ENCODE assay signal across 10 mouse cellular contexts in genomic region chr7:64032921-64033354, GRCm38 (mm10).
DNase-seq lines count a peak whose midpoint lies in the region; ATAC-seq and TF ChIP-seq lines count a peak whose summit lies in the region.
"Had no signal": no experiment of that assay in that cellular context is flagged by ENCODE, and none has a peak within 500 bp of the region (broad histone marks: within the 10 kb centered on the region; RNA-seq: fewer than 3 reads in every experiment).

No protein-coding gene starts in this region.

- H3K27ac ChIP-seq in kidney, embryonic 15.5 days = peak overlapping the region; percentile 0; the same call in 1 of the 2 replicates
- H3K27ac ChIP-seq in kidney, embryonic 16.5 days (ENCODE audit: low read length) = no peak overlapping the region
- H3K27ac ChIP-seq in thymus, adult 2 months (ENCODE audit: control insufficient read depth, insufficient read depth, low read length) = peak overlapping the region; percentile 72
- H3K27ac ChIP-seq in intestine, postnatal 0 days (ENCODE audit: low read depth, low read length) = no peak overlapping the region
- H3K27ac ChIP-seq: embryonic facial prominence, embryonic 15.5 days had no signal

- TF ChIP-seq CTCF in thymus, adult 2 months (IDR thresholded peaks at IDR 0.05; ENCODE audit: borderline replicate concordance, control insufficient read depth, extremely low read depth, insufficient read depth, low read length, poor library complexity) = no peak
- no peak for TF ChIP-seq CTCF in intestine, postnatal 0 days (IDR thresholded peaks at IDR 0.05; ENCODE audit: low read depth)

- H3K4me2 ChIP-seq in kidney, embryonic 15.5 days = no peak overlapping the region
- no peak overlapping the region for H3K4me2 ChIP-seq in kidney, embryonic 16.5 days (replicated peaks; ENCODE audit: low read depth, low read length)
- H3K4me2 ChIP-seq in intestine, postnatal 0 days (replicated peaks; ENCODE audit: low read depth) = no peak overlapping the region
- H3K4me2 ChIP-seq: embryonic facial prominence, embryonic 15.5 days; lung, embryonic 14.5 days had no signal

- no peak overlapping the region for H3K4me3 ChIP-seq in kidney, embryonic 15.5 days (replicated peaks)
- H3K4me3 ChIP-seq in kidney, embryonic 16.5 days (ENCODE audit: low read length) = no peak overlapping the region
- no peak overlapping the region for H3K4me3 ChIP-seq in thymus, adult 2 months (ENCODE audit: control insufficient read depth, insufficient read depth, low read length)
- no peak overlapping the region for H3K4me3 ChIP-seq in intestine, postnatal 0 days (ENCODE audit: low read depth, low read length)
- H3K4me3 ChIP-seq: embryonic facial prominence, embryonic 15.5 days had no signal

- no peaks in the 10 kb centered on the region for H3K27me3 ChIP-seq in kidney, embryonic 15.5 days
- no peaks in the 10 kb centered on the region for H3K27me3 ChIP-seq in kidney, embryonic 16.5 days (ENCODE audit: insufficient read depth, low read length)
- H3K27me3 ChIP-seq in thymus, adult 2 months (ENCODE audit: control insufficient read depth, insufficient read depth, low read length) = no peaks in the 10 kb centered on the region
- H3K27me3 ChIP-seq in intestine, postnatal 0 days (replicated peaks; ENCODE audit: control insufficient read depth, insufficient read depth, low read length) = no peaks in the 10 kb centered on the region
- H3K27me3 ChIP-seq: embryonic facial prominence, embryonic 15.5 days had no signal

- no peak for TF ChIP-seq POLR2A in thymus, adult 2 months (IDR thresholded peaks at IDR 0.05; ENCODE audit: control insufficient read depth, extremely low read depth, insufficient read depth, low read length, poor library complexity)

- peak; percentile 74 to 79 for DNase-seq in layer of hippocampus, postnatal 36 days
- DNase-seq in thymus, adult 2 months = peak; percentile 61
- DNase-seq in retina, embryonic 14.5 days (ENCODE audit: low spot score) = no peak
- DNase-seq: lung, embryonic 14.5 days had no signal

- no peak for ATAC-seq in kidney, embryonic 15.5 days (replicated peaks; ENCODE audit: low FRiP score)
- no peak for ATAC-seq in kidney, embryonic 16.5 days (ENCODE audit: low FRiP score, low TSS enrichment)
- peak; percentile 89 for ATAC-seq in frontal cortex, adult (ENCODE audit: low TSS enrichment)
- ATAC-seq in intestine, postnatal 0 days = no peak
- no peak for ATAC-seq in megakaryocyte progenitor cell, adult 5-6 weeks (replicated peaks; ENCODE audit: poor library complexity)

- peaks cover 10% of the 10 kb centered on the region for H3K4me1 ChIP-seq in kidney, embryonic 15.5 days
- H3K4me1 ChIP-seq in kidney, embryonic 16.5 days (ENCODE audit: insufficient read depth, low read length) = 0 out of 2 replicates have a peak, but pooled peaks cover 5% of the 10 kb centered on the region
- H3K4me1 ChIP-seq in thymus, adult 2 months (replicated peaks; ENCODE audit: control insufficient read depth, insufficient read depth, low read length) = peaks cover 52% of the 10 kb centered on the region
- no peaks in the 10 kb centered on the region for H3K4me1 ChIP-seq in intestine, postnatal 0 days (replicated peaks; ENCODE audit: control insufficient read depth, insufficient read depth, low read length)

- H3K9ac ChIP-seq in kidney, embryonic 15.5 days = no peak overlapping the region
- H3K9ac ChIP-seq in kidney, embryonic 16.5 days (replicated peaks; ENCODE audit: low read length) = no peak overlapping the region
- H3K9ac ChIP-seq in intestine, postnatal 0 days (ENCODE audit: low read depth, low read length) = no peak overlapping the region
- H3K9ac ChIP-seq: embryonic facial prominence, embryonic 15.5 days; lung, embryonic 14.5 days had no signal

- no peaks in the 10 kb centered on the region for H3K36me3 ChIP-seq in kidney, embryonic 15.5 days
- H3K36me3 ChIP-seq in kidney, embryonic 16.5 days (ENCODE audit: insufficient read depth, low read length) = no peaks in the 10 kb centered on the region
- no peaks in the 10 kb centered on the region for H3K36me3 ChIP-seq in thymus, adult 2 months (ENCODE audit: control insufficient read depth, insufficient read depth, low read length)
- no peaks in the 10 kb centered on the region for H3K36me3 ChIP-seq in intestine, postnatal 0 days (ENCODE audit: control insufficient read depth, insufficient read depth)
- H3K36me3 ChIP-seq: embryonic facial prominence, embryonic 15.5 days had no signal

- no peaks in the 10 kb centered on the region for H3K9me3 ChIP-seq in kidney, embryonic 15.5 days (replicated peaks)
- no peaks in the 10 kb centered on the region for H3K9me3 ChIP-seq in kidney, embryonic 16.5 days (ENCODE audit: low read length)
- no peaks in the 10 kb centered on the region for H3K9me3 ChIP-seq in intestine, postnatal 0 days (ENCODE audit: control insufficient read depth)
- H3K9me3 ChIP-seq: embryonic facial prominence, embryonic 15.5 days had no signal

- WGBS in kidney, embryonic 15.5 days = 57% methylated on average over 9 of the region's 9 CpGs
- 56% methylated on average over 9 of the region's 9 CpGs for WGBS in kidney, embryonic 16.5 days
- WGBS in thymus, adult 2 months = 12% methylated on average over 9 of the region's 9 CpGs
- 54% methylated on average over 9 of the region's 9 CpGs for WGBS in intestine, postnatal 0 days

Comparison
In these comparisons a context has a peak if more than half of its experiments do, and no peak if none do; other contexts are left out.
1. H3K27ac ChIP-seq: peak in kidney, embryonic 15.5 days (single experiment) and thymus, adult 2 months (single experiment); none in kidney, embryonic 16.5 days (single experiment) and intestine, postnatal 0 days (single experiment).